Mouse (Mus musculus) small intestine, adult 2 months (tissue): ENCODE data around the gene Kcnd2.

Experiments
- CTCF ChIP-seq: fragments of 200-500 bp; IDR thresholded peaks from 2 replicates; pipeline ENCODE4 v1.5.1; 2012; ENCODE audit warnings: low read depth, mild to moderate bottlenecking, control low read depth, inconsistent platforms, low read length, moderate library complexity, mixed read lengths; ENCODE audit not compliant: insufficient replicate concordance, insufficient read length; ENCODE audit errors: extremely low read depth
- POLR2A ChIP-seq: fragments of 200-500 bp; IDR thresholded peaks from 2 replicates; pipeline ENCODE4 v1.6.1; 2012; ENCODE audit warnings: low read depth, mild to moderate bottlenecking, control low read depth, inconsistent platforms, low read length, moderate library complexity

DNA sequence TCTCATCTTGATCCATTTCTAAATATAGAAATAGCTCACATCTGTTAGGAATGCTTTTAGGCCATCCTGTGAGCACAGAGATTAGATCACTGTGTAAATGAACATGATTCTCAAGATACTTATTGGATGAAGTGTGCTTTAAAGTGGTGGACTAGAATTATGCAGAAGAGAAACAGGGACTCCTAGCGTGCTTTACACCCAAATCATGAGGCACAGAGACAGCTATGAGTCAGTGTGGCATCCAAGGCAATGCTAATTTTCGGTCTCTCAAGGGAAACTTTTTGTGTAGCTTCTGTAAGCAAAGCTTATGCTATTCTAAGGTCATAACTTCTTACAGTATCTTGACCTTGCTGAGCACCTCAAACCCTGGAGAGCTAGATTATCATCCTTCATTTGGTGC is 318.7 kb downstream of the Kcnd2 start:
- TF ChIP-seq CTCF (no peak), POLR2A (no peak)
